26 mouse cellular contexts compared by ENCODE assay signal in genomic region chr1:39332456-39332855, GRCm38 (mm10).
"Had no signal": no experiment of that assay in that cellular context is flagged by ENCODE, and none has a peak within 500 bp of the region (broad histone marks: within the 10 kb centered on the region; RNA-seq: fewer than 3 reads in every experiment).

No protein-coding gene starts in this region.

- H3K9ac ChIP-seq: forebrain, postnatal 0 days; heart, embryonic 12.5 days; hindbrain, embryonic 12.5 days; hindbrain, embryonic 14.5 days; kidney, embryonic 15.5 days; limb, embryonic 12.5 days; liver, embryonic 13.5 days; liver, embryonic 15.5 days had no signal

- DNase-seq: forebrain, postnatal 0 days; gastrocnemius, postnatal 14 days; gastrocnemius, postnatal 36 days; heart, adult 18-20 months; heart, postnatal 4 days; kidney, adult 2 months; kidney, adult 9 months; kidney, postnatal 14 days; kidney, postnatal 36 days; layer of hippocampus, adult 9-11 months; layer of hippocampus, postnatal 36 days; left cerebral cortex, postnatal 4 days; liver; liver, embryonic 13.5 days had no signal

- ATAC-seq: forebrain, postnatal 0 days; hindbrain, embryonic 16.5 days; inflammation-experienced regulatory T-cells, adult 6 months had no signal

- H3K4me1 ChIP-seq: hindbrain, embryonic 12.5 days; kidney, embryonic 15.5 days; liver, embryonic 13.5 days; liver, embryonic 15.5 days had no signal

- H3K9me3 ChIP-seq: heart, embryonic 10.5 days; heart, embryonic 12.5 days; hindbrain, embryonic 10.5 days; hindbrain, embryonic 12.5 days; kidney, embryonic 15.5 days; limb, embryonic 12.5 days; liver, embryonic 13.5 days; liver, embryonic 15.5 days had no signal

- H3K4me3 ChIP-seq: heart, embryonic 10.5 days; heart, embryonic 12.5 days; hindbrain, embryonic 10.5 days; hindbrain, embryonic 12.5 days; kidney, embryonic 15.5 days; limb, embryonic 12.5 days; liver, embryonic 13.5 days; liver, embryonic 15.5 days had no signal

- H3K27ac ChIP-seq: heart, embryonic 10.5 days; hindbrain, embryonic 10.5 days; hindbrain, embryonic 12.5 days; hindbrain, embryonic 14.5 days; kidney, embryonic 15.5 days; kidney, postnatal 0 days; limb, embryonic 12.5 days; liver, embryonic 13.5 days; liver, embryonic 15.5 days had no signal

- H3K4me2 ChIP-seq: heart, embryonic 12.5 days; hindbrain, embryonic 12.5 days; hindbrain, embryonic 14.5 days; kidney, embryonic 15.5 days; limb, embryonic 12.5 days; liver, embryonic 11.5 days; liver, embryonic 13.5 days; liver, embryonic 15.5 days had no signal

- H3K36me3 ChIP-seq: heart, embryonic 10.5 days; heart, embryonic 12.5 days; hindbrain, embryonic 10.5 days; hindbrain, embryonic 12.5 days; kidney, embryonic 15.5 days; limb, embryonic 12.5 days; liver, embryonic 13.5 days; liver, embryonic 15.5 days had no signal
